Mouse (Mus musculus) kidney, postnatal 14 days (tissue): ENCODE results near the gene Olfr750.

ENCODE experiments used
- DNase-seq: peaks from one replicate; pipeline ENCODE4 v3.0.0; 2022; ENCODE audit warnings: mixed read lengths

Olfr750 gene

DNA sequence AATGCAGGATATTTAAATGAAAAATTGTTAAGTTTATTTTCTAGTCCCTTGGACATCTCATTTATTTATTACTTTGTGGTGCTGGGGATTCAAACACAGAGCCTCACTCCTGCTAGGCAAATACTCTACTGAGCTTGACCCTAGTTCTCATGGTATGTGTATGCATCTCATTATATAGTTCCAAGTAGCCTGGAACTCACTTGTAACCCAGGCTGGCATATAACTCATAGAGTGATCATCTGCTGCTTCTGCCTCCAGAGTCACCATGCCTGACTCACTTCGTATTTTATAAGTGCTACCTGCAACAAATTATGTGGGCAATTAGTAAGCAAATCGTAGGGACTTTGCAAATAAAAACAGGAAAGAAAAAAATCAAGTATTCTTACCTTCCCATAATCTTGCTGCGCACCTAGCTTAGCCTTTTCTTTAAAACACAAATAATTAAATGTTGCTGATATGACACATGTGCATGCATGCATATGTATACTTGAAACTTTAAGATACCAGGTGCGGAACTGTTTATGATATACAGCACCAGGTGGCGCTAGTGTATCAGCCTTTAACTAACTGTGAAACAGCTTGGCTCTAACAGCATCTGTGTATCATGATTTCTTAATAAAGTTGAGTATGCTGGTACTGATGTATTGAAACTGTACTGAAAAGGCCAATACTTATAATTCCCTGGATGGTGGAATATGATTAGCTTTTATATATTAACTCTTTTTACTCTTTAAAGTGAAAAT lies 47.7 kb downstream of the Olfr750 start:
- peak; percentile 82 for DNase-seq

DNA sequence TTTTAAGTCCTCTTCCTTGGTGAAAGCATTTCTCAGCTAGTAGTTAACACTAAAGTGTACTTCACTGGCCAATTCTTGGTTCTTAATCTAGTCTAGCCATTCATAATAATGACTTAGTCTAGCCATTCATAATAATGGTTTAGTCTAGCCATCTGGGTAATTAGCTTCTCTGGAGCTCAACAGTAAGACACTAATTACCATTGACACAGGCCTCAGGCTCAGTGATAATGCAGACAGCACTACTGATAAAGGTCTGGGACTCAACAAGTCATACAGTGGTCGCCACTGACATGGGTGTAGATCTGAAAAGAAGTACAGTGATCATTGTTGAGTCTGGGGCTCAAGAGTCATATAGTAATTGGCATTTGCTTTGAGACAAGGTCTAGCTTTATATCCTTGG lies 49.4 kb downstream of the Olfr750 start:
- no peak for DNase-seq

DNA sequence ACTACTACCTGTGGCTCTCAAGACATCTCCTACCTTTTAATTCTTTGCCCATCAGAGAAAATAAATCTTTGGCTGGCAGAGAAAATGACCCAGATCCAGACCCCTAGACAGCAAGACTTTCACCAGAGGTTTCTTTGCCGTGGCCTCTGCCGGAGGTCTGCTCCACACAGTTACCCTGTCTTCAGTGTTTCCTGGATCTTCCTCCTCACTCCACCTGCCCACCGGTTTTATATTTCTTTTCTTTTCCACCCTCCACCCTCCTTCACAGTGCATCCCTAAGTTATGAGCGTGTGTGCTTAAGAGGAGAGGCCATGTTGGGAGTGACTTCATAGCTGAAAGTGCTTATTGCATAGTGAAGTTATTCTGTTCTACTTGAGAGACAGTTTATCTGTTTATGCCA lies 50.8 kb downstream of the Olfr750 start:
- DNase-seq: no peak

DNA sequence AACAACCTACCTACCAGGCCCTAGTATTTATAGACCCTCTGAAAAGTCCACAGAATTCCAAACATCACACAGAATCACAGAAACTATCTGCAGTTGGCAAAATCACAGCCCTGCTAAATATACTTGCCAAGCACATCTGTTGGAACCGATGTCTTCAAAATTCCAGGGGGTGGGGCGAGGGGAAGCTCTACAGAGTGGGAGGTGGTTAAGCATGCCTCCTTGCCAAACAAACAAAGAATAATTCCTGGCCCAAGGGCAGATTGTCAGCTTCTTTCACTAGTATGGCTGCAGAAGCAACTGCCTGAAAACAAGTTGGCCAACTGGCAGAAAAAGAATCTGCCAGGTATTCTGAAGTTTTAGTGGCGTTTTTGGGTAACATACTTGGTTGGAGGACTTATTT lies 57.0 kb downstream of the Olfr750 start:
- peak; percentile 30 for DNase-seq
